Mouse (Mus musculus) midbrain, embryonic 13.5 days (tissue): ENCODE results near the gene Amd1. TPM values are rescaled to one million over a fixed set of nuclear protein-coding genes. Genes with fewer than 3 reads are reported as not detected.
A peak's percentile ranks its signal among the peaks of the same experiment; 100 is the strongest.

ENCODE experiments used
- ATAC-seq: fragments of 200-750 bp; cut with Nextera tagmentation; 2 replicates; pipeline ENCODE4 v1.8.0; 2017; ENCODE audit warnings: mild to moderate bottlenecking, moderate TSS enrichment, moderate library complexity
- H3K27ac ChIP-seq: fragments of 300-500 bp; sonication (generic); 2 replicates; pipeline ENCODE4 v1.5.1; 2015; ENCODE audit warnings: inconsistent platforms, mild to moderate bottlenecking, moderate library complexity
- H3K27me3 ChIP-seq: fragments of 300-500 bp; sonication (generic); 2 replicates; pipeline ENCODE4 v1.6.1; 2015; ENCODE audit warnings: mild to moderate bottlenecking, inconsistent platforms
- H3K36me3 ChIP-seq: fragments of 300-500 bp; sonication (generic); 2 replicates; pipeline ENCODE4 v1.6.1; 2015; ENCODE audit warnings: mild to moderate bottlenecking, inconsistent platforms
- H3K4me1 ChIP-seq: fragments of 300-500 bp; sonication (generic); replicated peaks from 2 replicates; pipeline ENCODE4 v1.6.1; 2015; ENCODE audit warnings: inconsistent platforms
- H3K4me2 ChIP-seq: fragments of 300-500 bp; sonication (generic); replicated peaks from 2 replicates; pipeline ENCODE4 v1.6.1; 2015; ENCODE audit warnings: moderate library complexity, mild to moderate bottlenecking, inconsistent platforms
- H3K4me3 ChIP-seq: fragments of 300-500 bp; sonication (generic); replicated peaks from 2 replicates; pipeline ENCODE4 v1.5.1; 2015; ENCODE audit warnings: mild to moderate bottlenecking, inconsistent platforms
- H3K9ac ChIP-seq: fragments of 300-500 bp; sonication (generic); replicated peaks from 2 replicates; pipeline ENCODE4 v1.6.1; 2015; ENCODE audit warnings: mild to moderate bottlenecking, inconsistent platforms
- H3K9me3 ChIP-seq: fragments of 300-500 bp; sonication (generic); 2 replicates; pipeline ENCODE4 v1.6.1; 2016; ENCODE audit warnings: mild to moderate bottlenecking, inconsistent platforms
- WGBS: fragments of 180-500 bp; shearing (Covaris S2); methylation state at CpG from one replicate; pipeline ENCODE4 v1.1.7; 2015; 5-methylcytosine and 5-hydroxymethylcytosine counted together
- polyA plus RNA-seq: library from polyadenylated mRNA; unstranded; fragments of >200 nt; fragmentation: Nextera tagmentation; extraction: Ambion mirVana; gene quantifications from 2 replicates; pipeline ENCODE4 v1.2.1, GENCODE M21; 2015

Amd1 gene
- polyA plus RNA-seq, 1 experiment from 2014 or later = 40.4 TPM

DNA sequence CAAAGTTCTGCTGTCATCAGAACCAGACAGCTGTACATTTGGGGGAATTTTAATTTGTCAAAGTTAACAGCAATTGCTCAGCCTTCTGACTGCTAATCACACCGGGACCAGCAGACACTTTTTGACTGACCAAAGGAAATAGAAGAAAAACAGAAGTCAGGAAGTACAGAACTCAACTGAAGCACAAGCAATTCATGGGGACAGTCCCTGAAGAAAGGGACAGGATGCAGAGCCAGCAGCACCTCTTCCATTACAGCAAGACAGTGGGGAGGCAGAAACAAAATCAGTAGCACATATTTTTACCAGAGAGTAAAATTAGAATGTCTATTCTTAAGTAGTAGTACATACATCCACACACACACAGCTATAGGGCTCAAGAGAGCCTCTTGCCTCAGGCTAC is 15.2 kb downstream of the Amd1 start:
- no peaks in the 10 kb centered on the region for H3K27me3 ChIP-seq
- no peaks in the 10 kb centered on the region for H3K9me3 ChIP-seq
- no peak overlapping the region for H3K27ac ChIP-seq
- no peak overlapping the region for H3K4me2 ChIP-seq
- no peak for ATAC-seq
- H3K4me3 ChIP-seq = no peak overlapping the region
- H3K36me3 ChIP-seq = peaks cover 46% of the 10 kb centered on the region
- H3K9ac ChIP-seq = no peak overlapping the region
- WGBS = 95% methylated on average over 1 of the region's 1 CpGs
- no peaks in the 10 kb centered on the region for H3K4me1 ChIP-seq

DNA sequence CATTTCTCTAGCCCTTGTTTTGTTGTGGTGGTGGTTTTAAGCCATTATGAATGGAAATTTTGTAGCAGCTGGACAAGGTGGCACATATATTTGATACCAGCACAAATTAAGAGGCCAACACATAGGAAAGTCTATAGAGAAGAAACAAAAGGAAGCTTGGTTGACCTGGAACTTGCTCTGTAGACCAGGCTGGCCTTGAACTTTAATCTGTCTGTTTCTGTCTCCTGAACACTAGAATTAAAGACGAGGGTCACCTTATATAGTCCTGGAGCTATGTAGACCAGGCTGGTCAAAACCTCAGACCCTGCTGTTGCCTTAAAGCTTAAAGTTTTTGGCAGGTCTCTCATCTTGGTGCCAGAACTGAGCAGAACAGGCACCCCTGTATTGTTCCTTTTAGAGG is 16.4 kb downstream of the Amd1 start:
- no peaks in the 10 kb centered on the region for H3K27me3 ChIP-seq
- H3K36me3 ChIP-seq = peaks cover 35% of the 10 kb centered on the region
- no peaks in the 10 kb centered on the region for H3K4me1 ChIP-seq
- no peak overlapping the region for H3K27ac ChIP-seq
- H3K4me2 ChIP-seq = no peak overlapping the region
- H3K9ac ChIP-seq = no peak overlapping the region
- no peak overlapping the region for H3K4me3 ChIP-seq
- no peaks in the 10 kb centered on the region for H3K9me3 ChIP-seq
- WGBS = 90% methylated on average over 1 of the region's 1 CpGs
- no peak for ATAC-seq

DNA sequence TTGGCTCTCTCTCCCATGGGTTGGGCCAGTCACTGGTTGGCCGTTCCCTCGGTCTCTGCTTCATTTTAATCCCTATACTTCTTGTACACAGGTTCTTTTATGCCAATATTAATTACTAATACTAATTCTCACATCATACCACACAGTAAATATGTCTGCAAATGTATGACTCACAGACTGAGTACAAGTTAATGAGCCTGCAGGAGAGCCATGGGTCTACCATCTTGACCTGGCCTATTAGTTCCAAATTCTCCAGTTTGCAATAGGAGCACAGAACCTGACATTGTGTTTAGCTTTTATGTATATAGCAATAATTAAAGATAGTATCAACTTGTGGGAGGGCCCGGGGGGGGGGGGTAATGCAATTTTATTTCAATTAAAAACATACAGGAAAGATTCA is 17.0 kb downstream of the Amd1 start:
- Histone ChIP-seq H3K9me3 (no peaks in the 10 kb centered on the region), H3K4me1 (no peaks in the 10 kb centered on the region), H3K4me3 (no peak overlapping the region), H3K4me2 (no peak overlapping the region), H3K9ac (no peak overlapping the region), H3K27ac (no peak overlapping the region), H3K36me3 (peaks cover 32% of the 10 kb centered on the region), H3K27me3 (no peaks in the 10 kb centered on the region)
- no peak for ATAC-seq
- 89% methylated on average over 3 of the region's 3 CpGs for WGBS

DNA sequence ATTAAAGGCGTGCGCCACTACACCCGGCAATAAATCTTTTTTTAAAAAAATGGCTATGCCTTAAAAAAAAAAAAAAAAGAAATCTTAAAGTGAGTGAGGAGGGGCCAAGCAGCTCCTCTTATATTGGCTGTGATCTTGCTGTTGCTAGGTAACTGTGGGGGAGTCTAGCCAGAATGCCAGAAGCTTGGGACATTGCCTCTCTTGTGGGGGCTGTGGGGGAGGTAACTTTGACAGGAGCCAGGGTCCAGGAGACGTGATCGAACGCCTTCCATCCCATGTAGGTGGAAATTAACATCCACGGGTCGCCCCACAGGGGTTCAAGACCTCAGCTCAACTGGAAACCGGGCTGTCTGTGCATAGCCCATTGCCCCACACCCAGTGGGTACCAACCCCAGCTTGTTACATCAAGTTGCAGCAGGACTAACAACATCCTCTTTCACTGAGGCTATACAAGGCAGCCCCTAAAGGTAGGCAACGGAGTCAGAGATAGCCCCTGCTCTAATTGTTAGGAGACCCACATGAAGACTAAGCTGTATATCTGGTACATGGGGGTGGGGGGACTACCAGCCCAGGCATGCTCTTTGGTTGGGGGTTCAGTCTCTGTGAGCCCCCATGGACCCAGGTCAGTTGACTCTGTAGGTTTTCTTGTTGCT is 17.7 kb downstream of the Amd1 start:
- WGBS = 83% methylated on average over 10 of the region's 10 CpGs
- ATAC-seq = peak; percentile 55; the same call in 1 of the 2 replicates
- H3K4me3 ChIP-seq = no peak overlapping the region
- no peak overlapping the region for H3K27ac ChIP-seq
- no peak overlapping the region for H3K9ac ChIP-seq
- no peak overlapping the region for H3K4me2 ChIP-seq
- no peaks in the 10 kb centered on the region for H3K9me3 ChIP-seq
- H3K4me1 ChIP-seq = no peaks in the 10 kb centered on the region
- H3K27me3 ChIP-seq = no peaks in the 10 kb centered on the region
- peaks cover 27% of the 10 kb centered on the region for H3K36me3 ChIP-seq

DNA sequence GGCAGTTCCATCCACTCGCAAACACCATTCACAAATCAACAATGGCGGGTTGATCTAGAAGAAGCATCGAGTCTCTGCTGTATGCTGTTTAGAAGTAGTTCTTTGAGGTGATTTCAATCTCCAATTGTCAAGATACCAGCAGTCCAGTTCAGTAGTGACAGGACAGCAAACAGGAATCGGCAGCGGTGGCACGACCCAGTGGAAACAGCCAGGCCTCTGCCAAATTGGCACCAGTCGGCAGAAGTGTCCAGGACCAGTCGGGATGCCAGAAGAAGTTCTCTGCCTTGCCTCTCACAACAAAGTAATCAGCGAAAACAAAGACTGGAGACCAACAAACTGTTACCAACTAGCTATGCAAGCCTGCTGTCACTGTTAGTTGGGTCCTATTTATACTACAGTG is 18.4 kb downstream of the Amd1 start:
- H3K27me3 ChIP-seq = no peaks in the 10 kb centered on the region
- H3K4me1 ChIP-seq = no peaks in the 10 kb centered on the region
- no peaks in the 10 kb centered on the region for H3K9me3 ChIP-seq
- H3K4me3 ChIP-seq = no peak overlapping the region
- ATAC-seq = no peak
- peaks cover 26% of the 10 kb centered on the region for H3K36me3 ChIP-seq
- no peak overlapping the region for H3K27ac ChIP-seq
- no peak overlapping the region for H3K4me2 ChIP-seq
- 94% methylated on average over 9 of the region's 9 CpGs for WGBS
- no peak overlapping the region for H3K9ac ChIP-seq

DNA sequence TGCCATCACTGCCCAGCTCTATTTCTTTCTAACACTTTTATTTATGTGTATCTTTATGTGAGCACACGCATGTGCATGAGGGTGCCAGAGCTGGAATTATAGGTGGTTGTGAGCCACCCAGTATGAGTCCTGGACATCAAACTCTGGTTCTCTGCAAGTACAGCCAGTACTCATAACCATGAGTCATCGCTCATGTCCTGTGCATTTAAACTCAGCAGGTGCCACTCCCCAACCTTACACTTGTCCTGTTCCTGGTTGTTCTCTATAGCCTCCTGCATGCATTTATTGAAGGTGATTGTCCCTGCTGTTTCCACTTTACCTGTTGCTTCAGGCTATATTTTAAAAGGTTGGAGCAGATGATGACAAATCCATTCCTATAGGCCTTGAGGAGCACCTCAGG is 20.4 kb downstream of the Amd1 start:
- Histone ChIP-seq H3K4me2 (no peak overlapping the region), H3K4me3 (no peak overlapping the region), H3K9ac (no peak overlapping the region), H3K36me3 (peaks cover 20% of the 10 kb centered on the region), H3K27me3 (no peaks in the 10 kb centered on the region), H3K4me1 (no peaks in the 10 kb centered on the region), H3K9me3 (no peaks in the 10 kb centered on the region), H3K27ac (no peak overlapping the region)
- 93% methylated on average over 2 of the region's 2 CpGs for WGBS
- no peak for ATAC-seq

DNA sequence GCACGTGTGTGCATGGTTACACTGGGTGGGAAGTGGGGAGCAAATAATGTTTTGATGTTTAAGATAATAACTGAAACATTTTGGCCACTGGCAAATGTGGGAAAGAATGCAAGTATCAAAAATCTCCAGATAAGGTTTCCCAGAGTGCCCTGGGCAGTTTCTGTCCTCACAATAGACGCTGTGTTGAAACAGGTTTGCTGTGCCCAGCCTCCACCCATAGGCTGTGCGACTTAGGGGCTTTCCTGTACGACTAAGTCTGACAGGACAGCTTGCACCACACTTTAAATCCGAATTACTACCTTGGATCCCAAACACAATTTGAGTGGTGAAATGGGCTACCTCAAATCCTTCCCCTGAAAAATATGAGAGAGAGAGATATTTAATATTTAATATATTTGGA is 23.7 kb downstream of the Amd1 start:
- ATAC-seq = no peak
- Histone ChIP-seq H3K4me1 (no peaks in the 10 kb centered on the region), H3K9me3 (no peaks in the 10 kb centered on the region), H3K4me2 (no peak overlapping the region), H3K4me3 (no peak overlapping the region), H3K27ac (no peak overlapping the region), H3K27me3 (no peaks in the 10 kb centered on the region), H3K36me3 (no peaks in the 10 kb centered on the region), H3K9ac (no peak overlapping the region)
- WGBS = 75% methylated on average over 5 of the region's 5 CpGs

DNA sequence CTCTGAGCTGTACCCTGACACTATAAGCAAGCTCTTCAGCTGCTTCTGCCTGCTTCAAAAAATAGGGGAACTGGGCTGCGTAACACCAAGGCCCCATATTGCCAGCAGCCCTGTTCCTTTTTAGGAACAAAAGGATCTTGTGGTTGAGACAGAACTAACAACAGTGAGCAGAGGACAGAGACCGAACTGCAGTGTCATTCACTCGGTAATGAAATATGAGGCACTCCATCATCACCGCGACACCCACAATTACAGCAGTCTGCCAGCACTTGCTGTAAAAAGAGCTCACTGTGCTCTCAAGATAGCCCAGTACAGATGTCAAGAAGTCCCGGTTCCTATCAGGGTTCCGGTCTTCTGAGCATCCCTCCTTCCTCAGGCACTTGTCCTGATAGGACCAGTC is 26.0 kb downstream of the Amd1 start:
- Histone ChIP-seq H3K4me3 (no peak overlapping the region), H3K36me3 (no peaks in the 10 kb centered on the region), H3K9me3 (no peaks in the 10 kb centered on the region), H3K27ac (no peak overlapping the region), H3K27me3 (no peaks in the 10 kb centered on the region), H3K9ac (no peak overlapping the region), H3K4me2 (no peak overlapping the region), H3K4me1 (no peaks in the 10 kb centered on the region)
- WGBS = 84% methylated on average over 7 of the region's 7 CpGs
- ATAC-seq = no peak

DNA sequence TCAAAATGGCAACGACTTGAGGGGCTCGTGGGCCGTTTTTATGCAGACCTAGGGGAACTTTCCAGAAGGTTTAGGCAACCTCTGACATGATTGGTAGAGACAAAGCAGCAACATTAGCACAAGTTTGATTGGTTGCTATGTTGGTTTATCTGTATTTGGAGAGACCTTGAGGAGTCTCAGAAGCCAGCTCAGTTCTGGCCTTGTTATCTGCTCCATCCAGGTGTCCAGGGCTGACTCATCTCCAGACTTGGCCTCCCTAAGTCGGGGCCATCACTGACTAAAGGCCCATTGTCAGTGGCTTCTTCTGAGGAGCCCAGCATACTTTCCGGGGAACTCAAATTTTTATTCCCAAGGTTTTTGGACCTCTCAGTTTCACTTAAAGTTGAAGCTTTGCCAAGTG is 28.0 kb downstream of the Amd1 start:
- H3K36me3 ChIP-seq = no peaks in the 10 kb centered on the region
- H3K4me3 ChIP-seq = no peak overlapping the region
- ATAC-seq = no peak
- H3K27ac ChIP-seq = no peak overlapping the region
- 84% methylated on average over 5 of the region's 5 CpGs for WGBS
- no peaks in the 10 kb centered on the region for H3K4me1 ChIP-seq
- H3K4me2 ChIP-seq = no peak overlapping the region
- no peaks in the 10 kb centered on the region for H3K27me3 ChIP-seq
- no peak overlapping the region for H3K9ac ChIP-seq
- no peaks in the 10 kb centered on the region for H3K9me3 ChIP-seq

DNA sequence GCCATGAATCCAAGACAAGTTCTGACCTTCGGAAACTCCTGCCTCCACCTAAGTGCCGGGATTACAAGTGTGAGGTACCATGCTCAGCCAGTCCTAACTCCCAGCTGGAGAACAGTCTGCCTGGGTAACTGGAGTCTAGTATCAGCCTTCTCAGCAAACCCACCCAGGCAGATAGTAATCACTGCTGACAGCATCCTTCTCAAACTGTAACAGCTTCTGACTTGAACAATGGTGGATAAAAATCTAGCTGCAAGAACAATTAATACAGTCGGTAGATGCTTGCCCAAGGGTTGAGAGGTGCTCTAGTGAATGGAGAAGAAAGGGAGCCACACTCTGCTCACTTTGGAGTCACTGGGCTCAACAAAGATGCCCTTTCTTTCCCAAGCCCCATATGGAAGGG is 30.8 kb downstream of the Amd1 start:
- H3K4me1 ChIP-seq = no peaks in the 10 kb centered on the region
- H3K9ac ChIP-seq = no peak overlapping the region
- no peaks in the 10 kb centered on the region for H3K36me3 ChIP-seq
- ATAC-seq = no peak
- H3K4me3 ChIP-seq = no peak overlapping the region
- H3K27ac ChIP-seq = no peak overlapping the region
- 87% methylated on average over 3 of the region's 3 CpGs for WGBS
- H3K9me3 ChIP-seq = no peaks in the 10 kb centered on the region
- no peak overlapping the region for H3K4me2 ChIP-seq
- H3K27me3 ChIP-seq = no peaks in the 10 kb centered on the region

DNA sequence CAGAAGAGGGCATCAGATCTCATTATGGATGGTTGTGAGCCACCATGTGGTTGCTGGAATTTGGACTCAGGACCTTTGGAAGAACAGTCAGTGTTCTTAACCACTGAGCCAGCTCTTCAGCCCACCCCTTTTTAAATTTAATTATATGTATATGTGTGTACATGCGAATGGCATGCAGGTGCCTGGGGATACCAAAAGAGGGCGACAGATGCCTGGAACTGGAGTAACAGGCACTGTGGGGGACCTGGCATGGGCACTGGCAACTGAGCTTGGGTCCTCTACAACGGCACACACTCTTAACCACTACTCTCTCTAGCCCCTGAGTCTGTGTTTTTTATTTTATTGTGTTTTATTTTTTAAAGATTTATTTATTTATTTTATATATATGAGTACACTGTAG is 37.1 kb downstream of the Amd1 start:
- Histone ChIP-seq H3K27ac (no peak overlapping the region), H3K4me1 (no peaks in the 10 kb centered on the region), H3K27me3 (no peaks in the 10 kb centered on the region), H3K36me3 (no peaks in the 10 kb centered on the region), H3K9ac (no peak overlapping the region), H3K9me3 (no peaks in the 10 kb centered on the region), H3K4me3 (no peak overlapping the region), H3K4me2 (no peak overlapping the region)
- WGBS = 83% methylated on average over 3 of the region's 3 CpGs
- no peak for ATAC-seq

DNA sequence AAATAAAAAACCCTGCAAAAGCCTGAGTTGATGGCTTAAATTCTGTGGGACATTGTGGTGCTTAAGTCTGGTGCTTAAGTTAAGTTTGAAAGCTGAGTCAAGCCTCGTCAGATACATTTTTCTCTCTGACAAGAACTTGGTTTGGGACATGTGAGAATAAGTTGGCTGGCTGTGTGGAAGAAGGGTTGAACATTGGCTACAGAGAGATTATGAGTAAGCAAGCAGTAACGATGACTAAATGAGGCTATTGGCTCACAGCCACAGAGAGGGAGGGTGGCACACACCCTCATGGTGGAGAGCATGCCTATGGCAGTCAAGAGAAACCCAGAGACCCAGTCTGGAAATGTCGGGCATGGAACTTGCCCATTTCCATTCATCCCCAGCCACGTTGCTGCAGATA is 38.3 kb downstream of the Amd1 start:
- 76% methylated on average over 4 of the region's 4 CpGs for WGBS
- no peak overlapping the region for H3K4me3 ChIP-seq
- H3K9me3 ChIP-seq = no peaks in the 10 kb centered on the region
- no peak overlapping the region for H3K27ac ChIP-seq
- H3K4me2 ChIP-seq = no peak overlapping the region
- 0 out of 2 replicates have a peak, but pooled peaks cover 1% of the 10 kb centered on the region for H3K4me1 ChIP-seq
- no peak for ATAC-seq
- no peaks in the 10 kb centered on the region for H3K27me3 ChIP-seq
- H3K9ac ChIP-seq = no peak overlapping the region
- H3K36me3 ChIP-seq = no peaks in the 10 kb centered on the region

DNA sequence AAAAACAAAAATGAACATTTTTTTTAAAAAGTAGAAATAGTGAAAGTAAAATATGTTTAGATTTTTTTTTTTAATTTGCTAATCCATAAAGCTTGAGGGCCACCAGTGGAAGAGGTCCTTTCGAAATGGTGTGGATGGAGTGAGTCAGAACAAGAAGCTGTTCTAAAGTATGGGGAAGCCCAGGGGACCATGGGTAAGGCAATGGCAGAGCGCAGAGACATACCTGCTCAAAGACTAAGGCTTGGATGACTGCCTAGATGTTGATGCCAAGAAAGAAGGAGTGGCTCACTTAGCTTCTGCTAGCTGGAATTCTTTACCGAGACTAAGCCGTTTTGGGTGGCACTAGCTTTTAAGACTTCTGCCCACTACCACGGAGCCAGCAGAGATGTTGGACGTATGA is 39.8 kb downstream of the Amd1 start:
- Histone ChIP-seq H3K4me1 (0 out of 2 replicates have a peak, but pooled peaks cover 4% of the 10 kb centered on the region), H3K9ac (no peak overlapping the region), H3K9me3 (no peaks in the 10 kb centered on the region), H3K27me3 (no peaks in the 10 kb centered on the region), H3K36me3 (no peaks in the 10 kb centered on the region), H3K4me3 (no peak overlapping the region), H3K27ac (no peak overlapping the region), H3K4me2 (no peak overlapping the region)
- ATAC-seq = no peak
- 90% methylated on average over 6 of the region's 6 CpGs for WGBS
